Mouse (Mus musculus): ENCODE results near the gene Iqsec3.
"Not testable (repeated sequence)": the region's sequence is repeated elsewhere in the genome, so short reads cannot be mapped to it uniquely, and the experiment has no call there.

The Iqsec3 gene

GRCm38 (mm10) chr6:121366537-121366936 is 106.9 kb downstream of the Iqsec3 start:
- in situ Hi-C loops (cut with MboI, MseI), result not testable (repeated sequence)

- in situ Hi-C loops (cut with MboI, MseI), result no loop called here
These were observed 109.5 kb downstream of the Iqsec3 start for GRCm38 (mm10) chr6:121363956-121364355.

- in situ Hi-C loops (cut with MboI, MseI), result no loop called here
These were observed 110.4 kb downstream of the Iqsec3 start for GRCm38 (mm10) chr6:121363061-121363460.

GRCm38 (mm10) chr6:121357232-121357631 is 116.2 kb downstream of the Iqsec3 start:
- in situ Hi-C loops (cut with MboI, MseI), result no loop called here

- in situ Hi-C loops (cut with MboI, MseI), result no loop called here
These were observed 117.4 kb downstream of the Iqsec3 start for GRCm38 (mm10) chr6:121356041-121356440.

- in situ Hi-C loops (cut with MboI, MseI), result no loop called here
These were observed 121.2 kb downstream of the Iqsec3 start for GRCm38 (mm10) chr6:121352276-121352675.

- in situ Hi-C loops (cut with MboI, MseI), result no loop called here
These were observed 127.0 kb downstream of the Iqsec3 start for GRCm38 (mm10) chr6:121346428-121346827.

GRCm38 (mm10) chr6:121344329-121344728 is 129.1 kb downstream of the Iqsec3 start:
- in situ Hi-C loops (cut with MboI, MseI), result no loop called here

GRCm38 (mm10) chr6:121343771-121344123 is 129.7 kb downstream of the Iqsec3 start:
- in situ Hi-C loops (cut with MboI, MseI), result no loop called here

GRCm38 (mm10) chr6:121343026-121343770 is 130.3 kb downstream of the Iqsec3 start, which contains the start of gene Slc6a12:
TSS of gene Slc6a12 (plus strand) at chr6:121343076.
- in situ Hi-C loops (cut with MboI, MseI), result no loop called here

GRCm38 (mm10) chr6:121341650-121342049 is 131.8 kb downstream of the Iqsec3 start:
- in situ Hi-C loops (cut with MboI, MseI), result no loop called here

GRCm38 (mm10) chr6:121338519-121338896 is 135.0 kb downstream of the Iqsec3 start:
- in situ Hi-C loops (cut with MboI, MseI), result no loop called here

GRCm38 (mm10) chr6:121337770-121338518 is 135.5 kb downstream of the Iqsec3 start:
- in situ Hi-C loops (cut with MboI, MseI), result no loop called here

- in situ Hi-C loops (cut with MboI, MseI), result no loop called here
These were observed 136.2 kb downstream of the Iqsec3 start for GRCm38 (mm10) chr6:121337229-121337628.

GRCm38 (mm10) chr6:121336558-121336957 is 136.9 kb downstream of the Iqsec3 start:
- in situ Hi-C loops (cut with MboI, MseI), result no loop called here

GRCm38 (mm10) chr6:121335841-121336240 is 137.6 kb downstream of the Iqsec3 start:
- in situ Hi-C loops (cut with MboI, MseI), result no loop called here

- in situ Hi-C loops (cut with MboI, MseI), result no loop called here
These were observed 143.5 kb downstream of the Iqsec3 start for GRCm38 (mm10) chr6:121329848-121330508.

- in situ Hi-C loops (cut with MboI, MseI), result no loop called here
These were observed 145.0 kb downstream of the Iqsec3 start for GRCm38 (mm10) chr6:121328417-121328884.

- in situ Hi-C loops (cut with MboI, MseI), result no loop called here
These were observed 146.9 kb downstream of the Iqsec3 start for GRCm38 (mm10) chr6:121326486-121327069.

GRCm38 (mm10) chr6:121325740-121326139 is 147.7 kb downstream of the Iqsec3 start:
- in situ Hi-C loops (cut with MboI, MseI), result no loop called here

GRCm38 (mm10) chr6:121325298-121325697 is 148.2 kb downstream of the Iqsec3 start:
- in situ Hi-C loops (cut with MboI, MseI), result no loop called here

All from T-helper 2 cell (primary cell).